27 mouse cellular contexts compared by ENCODE assay signal in the genomic region with DNA sequence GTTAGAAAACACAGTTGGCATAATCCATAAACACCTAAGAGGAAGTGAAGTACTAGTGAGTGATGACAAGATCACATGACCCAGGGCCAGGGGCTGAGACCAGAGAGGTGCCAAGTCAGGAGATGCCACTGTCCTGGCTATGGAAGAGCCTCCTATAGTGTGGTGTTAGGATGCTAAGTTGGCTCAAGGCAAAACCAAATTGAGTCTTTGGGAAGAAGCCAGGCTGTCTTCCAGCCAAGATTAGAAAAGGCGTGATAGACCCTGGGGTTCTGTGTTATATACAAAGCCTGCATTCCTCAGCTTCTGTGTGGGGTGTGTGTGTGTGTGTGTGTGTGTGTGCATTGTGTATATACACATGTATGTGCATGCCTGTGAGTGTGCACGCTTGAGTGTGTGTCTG. TPM values are rescaled to one million over a fixed set of nuclear protein-coding genes. Genes with fewer than 3 reads are reported as not detected.
DNase-seq lines count a peak whose midpoint lies in the region; ATAC-seq and TF ChIP-seq lines count a peak whose summit lies in the region.
"Had no signal": no experiment of that assay in that cellular context is flagged by ENCODE, and none has a peak within 500 bp of the region (broad histone marks: within the 10 kb centered on the region; RNA-seq: fewer than 3 reads in every experiment).

No protein-coding gene starts in this region.

- H3K4me1 ChIP-seq in lung, embryonic 14.5 days (ENCODE audit: insufficient read depth), result no peaks in the 10 kb centered on the region
- no peaks in the 10 kb centered on the region for H3K4me1 ChIP-seq in lung, postnatal 0 days (ENCODE audit: insufficient read depth, low read depth, low read length)
- no peaks in the 10 kb centered on the region for H3K4me1 ChIP-seq in stomach, embryonic 16.5 days (ENCODE audit: control insufficient read depth, insufficient read depth, low read length)
- H3K4me1 ChIP-seq in stomach, postnatal 0 days (replicated peaks; ENCODE audit: control insufficient read depth, insufficient read depth), result no peaks in the 10 kb centered on the region
- H3K4me1 ChIP-seq: heart, embryonic 12.5 days; heart, embryonic 15.5 days had no signal

- no peak overlapping the region for H3K4me3 ChIP-seq in lung, embryonic 14.5 days (ENCODE audit: low read depth, low read length)
- H3K4me3 ChIP-seq in lung, postnatal 0 days (ENCODE audit: low read depth, low read length), result no peak overlapping the region
- H3K4me3 ChIP-seq in stomach, embryonic 16.5 days (replicated peaks; ENCODE audit: low read length), result no peak overlapping the region
- no peak overlapping the region for H3K4me3 ChIP-seq in stomach, postnatal 0 days (ENCODE audit: low read depth, low read length)
- H3K4me3 ChIP-seq: embryonic facial prominence, embryonic 12.5 days; embryonic facial prominence, embryonic 15.5 days; heart, embryonic 12.5 days; heart, embryonic 15.5 days; hindbrain, embryonic 10.5 days had no signal

- no peaks in the 10 kb centered on the region for H3K36me3 ChIP-seq in lung, embryonic 14.5 days (ENCODE audit: insufficient read depth)
- no peaks in the 10 kb centered on the region for H3K36me3 ChIP-seq in lung, postnatal 0 days (ENCODE audit: insufficient read depth, low read length)
- no peaks in the 10 kb centered on the region for H3K36me3 ChIP-seq in stomach, embryonic 16.5 days (ENCODE audit: control insufficient read depth, insufficient read depth, low read length)
- no peaks in the 10 kb centered on the region for H3K36me3 ChIP-seq in stomach, postnatal 0 days (ENCODE audit: control insufficient read depth, insufficient read depth, low read length)
- H3K36me3 ChIP-seq: embryonic facial prominence, embryonic 12.5 days; embryonic facial prominence, embryonic 15.5 days; G1E; heart, embryonic 12.5 days; heart, embryonic 15.5 days; hindbrain, embryonic 10.5 days had no signal

- peak; percentile 46; the same call in 1 of the 2 replicates for ATAC-seq in lung, embryonic 14.5 days (ENCODE audit: insufficient read depth)
- no peak for ATAC-seq in lung, postnatal 0 days
- ATAC-seq in stomach, embryonic 16.5 days (ENCODE audit: insufficient read depth, low FRiP score), result 0 out of 2 replicates have a peak, but pooled peaks have one; percentile 25
- no peak for ATAC-seq in stomach, postnatal 0 days (ENCODE audit: low FRiP score, low TSS enrichment)
- ATAC-seq: hindbrain, postnatal 0 days; inflammation-experienced regulatory T-cells, adult 6 months; intestine, embryonic 16.5 days had no signal

- H3K9ac ChIP-seq in lung, embryonic 14.5 days, result no peak overlapping the region
- H3K9ac ChIP-seq in lung, postnatal 0 days (replicated peaks; ENCODE audit: low read depth), result no peak overlapping the region
- no peak overlapping the region for H3K9ac ChIP-seq in stomach, embryonic 16.5 days (ENCODE audit: low read length)
- no peak overlapping the region for H3K9ac ChIP-seq in stomach, postnatal 0 days (ENCODE audit: low read length)
- H3K9ac ChIP-seq: embryonic facial prominence, embryonic 12.5 days; embryonic facial prominence, embryonic 15.5 days; heart, embryonic 12.5 days; heart, embryonic 15.5 days; hindbrain, embryonic 14.5 days had no signal

- no peaks in the 10 kb centered on the region for H3K27me3 ChIP-seq in lung, embryonic 14.5 days (ENCODE audit: insufficient read depth, low read length)
- H3K27me3 ChIP-seq in lung, postnatal 0 days (replicated peaks; ENCODE audit: insufficient read depth, low read length), result no peaks in the 10 kb centered on the region
- H3K27me3 ChIP-seq in stomach, embryonic 16.5 days (ENCODE audit: control insufficient read depth, insufficient read depth, low read length), result no peaks in the 10 kb centered on the region
- H3K27me3 ChIP-seq in stomach, postnatal 0 days (ENCODE audit: control insufficient read depth, insufficient read depth, low read length), result no peaks in the 10 kb centered on the region
- H3K27me3 ChIP-seq: embryonic facial prominence, embryonic 12.5 days; embryonic facial prominence, embryonic 15.5 days; heart, embryonic 15.5 days had no signal

- TF ChIP-seq EP300 in lung, postnatal 0 days (IDR thresholded peaks at IDR 0.05), result no peak
- no peak for TF ChIP-seq EP300 in stomach, postnatal 0 days (optimal IDR thresholded peaks at IDR 0.05)

- no peak overlapping the region for H3K4me2 ChIP-seq in lung, embryonic 14.5 days
- H3K4me2 ChIP-seq in lung, postnatal 0 days (replicated peaks; ENCODE audit: low read depth, low read length), result no peak overlapping the region
- H3K4me2 ChIP-seq in stomach, embryonic 16.5 days (ENCODE audit: low read depth, low read length), result no peak overlapping the region
- no peak overlapping the region for H3K4me2 ChIP-seq in stomach, postnatal 0 days (replicated peaks; ENCODE audit: low read depth)
- H3K4me2 ChIP-seq: embryonic facial prominence, embryonic 12.5 days; embryonic facial prominence, embryonic 15.5 days; heart, embryonic 12.5 days; heart, embryonic 15.5 days; hindbrain, embryonic 14.5 days had no signal

- no peak overlapping the region for H3K27ac ChIP-seq in lung, embryonic 14.5 days (ENCODE audit: low read depth)
- no peak overlapping the region for H3K27ac ChIP-seq in lung, postnatal 0 days (ENCODE audit: low read length)
- H3K27ac ChIP-seq in stomach, embryonic 16.5 days (ENCODE audit: low read length), result no peak overlapping the region
- no peak overlapping the region for H3K27ac ChIP-seq in stomach, postnatal 0 days (replicated peaks)
- H3K27ac ChIP-seq: embryonic facial prominence, embryonic 12.5 days; embryonic facial prominence, embryonic 15.5 days; heart, embryonic 15.5 days; hindbrain, embryonic 10.5 days; hindbrain, embryonic 14.5 days; hindbrain, postnatal 0 days had no signal

- DNase-seq in cerebellum, postnatal 14 days, result peak; percentile 12 to 22
- DNase-seq in cerebellum, adult 11 months, result no peak
- DNase-seq in lung, embryonic 14.5 days, result peak; percentile 50
- no peak for DNase-seq in lung, postnatal 0 days (ENCODE audit: low spot score)
- no peak for DNase-seq in stomach, postnatal 0 days (ENCODE audit: low spot score)
- DNase-seq in thymus, postnatal 25 days, result no peak
- DNase-seq: adrenal gland, adult 8-10 months; adrenal gland, postnatal 25 days; B cell, adult 2 months; cerebellum, adult 2 months; cerebellum, adult 9-11 months; gastrocnemius, postnatal 25 days; heart, adult 18-20 months; heart, postnatal 10 days; heart, postnatal 36 days had no signal

- no peak for TF ChIP-seq CTCF in lung, embryonic 14.5 days (IDR thresholded peaks at IDR 0.05; ENCODE audit: low read depth)
- no peak for TF ChIP-seq CTCF in lung, postnatal 0 days (IDR thresholded peaks at IDR 0.05)
- no peak for TF ChIP-seq CTCF in stomach, postnatal 0 days (IDR thresholded peaks at IDR 0.05; ENCODE audit: low read depth)

- WGBS in lung, embryonic 14.5 days, result 72% methylated on average over 2 of the region's 2 CpGs
- 82% methylated on average over 2 of the region's 2 CpGs for WGBS in lung, postnatal 0 days
- WGBS in stomach, embryonic 16.5 days, result 77% methylated on average over 2 of the region's 2 CpGs
- WGBS in stomach, postnatal 0 days, result 65% methylated on average over 2 of the region's 2 CpGs

- H3K9me3 ChIP-seq in lung, embryonic 14.5 days (ENCODE audit: low read depth, low read length), result no peaks in the 10 kb centered on the region
- no peaks in the 10 kb centered on the region for H3K9me3 ChIP-seq in lung, postnatal 0 days (ENCODE audit: low read length)
- H3K9me3 ChIP-seq in stomach, embryonic 16.5 days (replicated peaks; ENCODE audit: control insufficient read depth, low read length), result no peaks in the 10 kb centered on the region
- H3K9me3 ChIP-seq in stomach, postnatal 0 days (ENCODE audit: control insufficient read depth, low read length), result no peaks in the 10 kb centered on the region
- H3K9me3 ChIP-seq: embryonic facial prominence, embryonic 12.5 days; embryonic facial prominence, embryonic 15.5 days; heart, embryonic 12.5 days; heart, embryonic 15.5 days; hindbrain, embryonic 10.5 days had no signal

RNA-seq across cellular contexts. Expression of a gene that starts 48.7 kb away (rescaled TPM):
- polyA plus RNA-seq in lung, embryonic 14.5 days (2014; fragmentation: Nextera tagmentation; extraction: Ambion mirVana), result 0.07 TPM in 1 of 2 replicates, not detected in the other
- polyA plus RNA-seq in lung, postnatal 0 days (2015; fragmentation: Nextera tagmentation; extraction: Ambion mirVana), result 0.13 and 0.19 TPM in 2 replicates
- polyA plus RNA-seq in stomach, embryonic 16.5 days (2015; fragmentation: Nextera tagmentation; extraction: Ambion mirVana), result 0.52 and 0.80 TPM in 2 replicates
- 0.38 and 0.39 TPM in 2 replicates for polyA plus RNA-seq in stomach, postnatal 0 days (2015; fragmentation: Nextera tagmentation; extraction: Ambion mirVana)
- polyA plus RNA-seq: forebrain, embryonic 11.5 days; G1E; heart, embryonic 15.5 days; inflammation-experienced regulatory T-cells, adult 6 months had no signal

Comparison
In these comparisons a context has a peak if more than half of its experiments do, and no peak if none do; other contexts are left out.
1. DNase-seq: peak in cerebellum, postnatal 14 days (2 of 2) and lung, embryonic 14.5 days (single experiment); none in cerebellum, adult 11 months (single experiment), lung, postnatal 0 days (single experiment), stomach, postnatal 0 days (single experiment) and thymus, postnatal 25 days (single experiment).
2. ATAC-seq: peak in lung, embryonic 14.5 days (single experiment) and stomach, embryonic 16.5 days (single experiment); none in lung, postnatal 0 days (single experiment) and stomach, postnatal 0 days (single experiment).